Mouse (Mus musculus): ENCODE data around the gene Pxmp4. TPM values are rescaled to one million over a fixed set of nuclear protein-coding genes. Genes with fewer than 3 reads are reported as not detected.

The Pxmp4 gene
- polyA plus RNA-seq, 1 experiment from 2014 or later, result 16.9 TPM

DNA sequence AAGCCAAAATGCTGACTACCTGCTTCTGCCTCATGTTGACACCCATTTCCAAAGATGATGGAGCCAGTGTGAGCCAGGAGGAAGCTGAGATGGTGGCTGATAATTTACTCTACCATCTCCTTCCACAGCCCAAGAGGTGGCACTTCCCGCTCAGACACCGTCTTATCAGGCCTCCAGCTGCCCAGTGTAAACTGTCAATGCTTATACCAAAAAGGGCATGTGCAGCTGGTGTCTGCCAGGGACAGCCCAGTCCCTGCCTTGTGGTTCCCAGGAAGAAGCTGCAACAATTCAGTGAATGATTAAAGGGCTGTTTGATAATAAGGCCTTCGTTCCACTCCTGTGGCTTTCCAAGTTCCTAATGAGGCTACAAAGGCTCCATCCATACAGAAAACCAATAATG is 64.8 kb downstream of the Pxmp4 start:
- ATAC-seq (ENCODE audit: insufficient number of reproducible peaks, insufficient read depth, low FRiP score, low TSS enrichment), result no peak
- no peaks in the 10 kb centered on the region for H3K27me3 ChIP-seq
- H3K9me3 ChIP-seq, result no peaks in the 10 kb centered on the region
- no peak overlapping the region for H3K4me2 ChIP-seq (replicated peaks)
- H3K4me3 ChIP-seq, result no peak overlapping the region
- 74% methylated on average over 3 of the region's 3 CpGs for WGBS
- H3K36me3 ChIP-seq, result peaks cover 36% of the 10 kb centered on the region
- no peak overlapping the region for H3K9ac ChIP-seq
- no peak overlapping the region for H3K27ac ChIP-seq
- H3K4me1 ChIP-seq, result no peaks in the 10 kb centered on the region

DNA sequence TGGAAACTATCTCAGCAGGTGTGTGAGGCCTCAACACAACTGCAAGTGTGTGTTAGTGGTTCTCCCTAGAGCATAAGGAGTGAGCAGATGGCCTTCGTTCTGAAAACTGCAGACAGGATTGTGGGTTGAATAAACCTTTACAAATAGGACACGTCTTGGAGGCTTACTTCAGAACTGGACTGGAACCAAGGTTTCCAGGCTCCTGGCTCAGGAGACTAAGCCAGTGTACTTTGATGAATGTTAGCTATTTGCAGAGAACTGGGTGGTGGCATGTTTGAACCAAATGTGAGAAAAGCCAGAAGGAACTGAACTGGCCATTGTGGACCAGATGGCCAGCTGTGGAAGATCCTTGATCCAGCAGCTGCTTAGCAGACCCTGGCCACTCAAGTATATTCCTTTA is 65.2 kb downstream of the Pxmp4 start:
- no peaks in the 10 kb centered on the region for H3K9me3 ChIP-seq
- WGBS, result 66% methylated on average over 2 of the region's 2 CpGs
- no peaks in the 10 kb centered on the region for H3K4me1 ChIP-seq
- no peak overlapping the region for H3K27ac ChIP-seq
- H3K36me3 ChIP-seq, result peaks cover 38% of the 10 kb centered on the region
- ATAC-seq (ENCODE audit: insufficient number of reproducible peaks, insufficient read depth, low FRiP score, low TSS enrichment), result no peak
- H3K4me3 ChIP-seq, result no peak overlapping the region
- H3K27me3 ChIP-seq, result no peaks in the 10 kb centered on the region
- H3K9ac ChIP-seq, result no peak overlapping the region
- no peak overlapping the region for H3K4me2 ChIP-seq (replicated peaks)

Other genes starting within 250 kb of the Pxmp4 start
- gene Cdk5rap1, start 230.7 kb downstream of the Pxmp4 start, polyA plus RNA-seq (2016; fragmentation: Nextera tagmentation; extraction: Ambion mirVana), result 15.9 and 19.6 TPM in 2 replicates
- gene Snta1, start 195.6 kb downstream of the Pxmp4 start, polyA plus RNA-seq (2016; fragmentation: Nextera tagmentation; extraction: Ambion mirVana), result 9.2 and 9.9 TPM in 2 replicates
- 58.8 and 65.3 TPM in 2 replicates for gene Cbfa2t2, start 167.2 kb downstream of the Pxmp4 start, polyA plus RNA-seq (2016; fragmentation: Nextera tagmentation; extraction: Ambion mirVana)
- 1.0 and 1.2 TPM in 2 replicates for gene 1700003F12Rik, start 56.6 kb downstream of the Pxmp4 start, polyA plus RNA-seq (2016; fragmentation: Nextera tagmentation; extraction: Ambion mirVana)
- 0.24 and 0.28 TPM in 2 replicates for gene Actl10, start 51.9 kb downstream of the Pxmp4 start, polyA plus RNA-seq (2016; fragmentation: Nextera tagmentation; extraction: Ambion mirVana)
- gene Necab3, start 44.8 kb downstream of the Pxmp4 start, polyA plus RNA-seq (2016; fragmentation: Nextera tagmentation; extraction: Ambion mirVana), result 3.5 and 3.7 TPM in 2 replicates
- gene E2f1, start 33.8 kb downstream of the Pxmp4 start, polyA plus RNA-seq (2016; fragmentation: Nextera tagmentation; extraction: Ambion mirVana), result 25.9 and 26.3 TPM in 2 replicates
- 1.4 and 1.7 TPM in 2 replicates for gene Zfp341, start 9.6 kb upstream of the Pxmp4 start, polyA plus RNA-seq (2016; fragmentation: Nextera tagmentation; extraction: Ambion mirVana)
- gene 4930519P11Rik, start 9.7 kb upstream of the Pxmp4 start, polyA plus RNA-seq (2016; fragmentation: Nextera tagmentation; extraction: Ambion mirVana), result 0.49 and 1.1 TPM in 2 replicates
- 29.3 and 29.4 TPM in 2 replicates for gene Chmp4b, start 48.0 kb upstream of the Pxmp4 start, polyA plus RNA-seq (2016; fragmentation: Nextera tagmentation; extraction: Ambion mirVana)
- not detected in 2 replicates for gene Gm14214, start 166.3 kb upstream of the Pxmp4 start, polyA plus RNA-seq (2016; fragmentation: Nextera tagmentation; extraction: Ambion mirVana)
- gene Raly, start 187.4 kb upstream of the Pxmp4 start, polyA plus RNA-seq (2016; fragmentation: Nextera tagmentation; extraction: Ambion mirVana), result 47.6 and 57.5 TPM in 2 replicates
- gene a, start 187.7 kb upstream of the Pxmp4 start, polyA plus RNA-seq (2016; fragmentation: Nextera tagmentation; extraction: Ambion mirVana), result 9.4 and 9.6 TPM in 2 replicates